Mouse (Mus musculus) layer of hippocampus, postnatal 10 days (tissue): ENCODE data around the gene Dnajc7. TPM values are rescaled to one million over a fixed set of nuclear protein-coding genes. Genes with fewer than 3 reads are reported as not detected.
"Not testable (repeated sequence)": the region's sequence is repeated elsewhere in the genome, so short reads cannot be mapped to it uniquely, and the experiment has no call there.

Source experiments
- DNase-seq, 2 experiments: peaks; one replicate each; pipeline ENCODE4 v3.0.0; 2021; ENCODE audit warnings: low spot score in 2 of 2
- total RNA-seq, 2 experiments: library from RNA; stranded (reverse); gene quantifications; 2 replicates each; pipeline ENCODE4 v1.2.3; 2021

The Dnajc7 gene
- total RNA-seq, 2 experiments from 2014 or later = 250 to 255 TPM

- DNase-seq = no peak
Observed at GRCm38 (mm10) chr11:100552842-100553241, 67.1 kb downstream of the Dnajc7 start.

- no peak for DNase-seq
Observed at GRCm38 (mm10) chr11:100550101-100550500, 69.9 kb downstream of the Dnajc7 start.

GRCm38 (mm10) chr11:100549466-100549865 is 70.5 kb downstream of the Dnajc7 start:
- DNase-seq = no peak

- DNase-seq = no peak
Observed at GRCm38 (mm10) chr11:100548141-100548540, 71.8 kb downstream of the Dnajc7 start.

- no peak for DNase-seq
Observed at GRCm38 (mm10) chr11:100546955-100547354, 73.0 kb downstream of the Dnajc7 start.

GRCm38 (mm10) chr11:100545746-100546085 is 74.3 kb downstream of the Dnajc7 start:
- no peak for DNase-seq

- peak; percentile 65 to 73 for DNase-seq
Observed at GRCm38 (mm10) chr11:100544832-100545745, 74.9 kb downstream of the Dnajc7 start, which contains the start of gene Ttc25. TSS of gene Ttc25 (plus strand) at chr11:100545607.

GRCm38 (mm10) chr11:100541577-100541976 is 78.4 kb downstream of the Dnajc7 start:
- DNase-seq = no peak

GRCm38 (mm10) chr11:100540966-100541365 is 79.0 kb downstream of the Dnajc7 start:
- DNase-seq = no peak

GRCm38 (mm10) chr11:100536466-100536865 is 83.5 kb downstream of the Dnajc7 start:
- DNase-seq = no peak

- DNase-seq = no peak
Observed at GRCm38 (mm10) chr11:100535996-100536395, 84.0 kb downstream of the Dnajc7 start.

- DNase-seq = not testable (repeated sequence)
Observed at GRCm38 (mm10) chr11:100534821-100535220, 85.1 kb downstream of the Dnajc7 start.

- DNase-seq = not testable (repeated sequence)
Observed at GRCm38 (mm10) chr11:100534411-100534810, 85.6 kb downstream of the Dnajc7 start.

- no peak for DNase-seq
Observed at GRCm38 (mm10) chr11:100533871-100534270, 86.1 kb downstream of the Dnajc7 start.

Other genes with a start within 250 kb of the Dnajc7 start
- gene Jup, start 222.4 kb downstream of the Dnajc7 start, total RNA-seq = 10 to 100 TPM; 46.2 to 51.1 TPM
- 1 to 10 TPM; 8.9 TPM for gene P3h4, start 205.3 kb downstream of the Dnajc7 start, total RNA-seq
- 10 to 100 TPM; 15.1 to 15.2 TPM for gene Fkbp10, start 204.5 kb downstream of the Dnajc7 start, total RNA-seq
- gene Nt5c3b, start 178.4 kb downstream of the Dnajc7 start, total RNA-seq = 10 to 100 TPM; 60.5 to 66.4 TPM
- 1 to 10 TPM in 1 of 2 experiments, under 1 TPM in 1; 0.98 to 1.1 TPM for gene Klhl10, start 178.3 kb downstream of the Dnajc7 start, total RNA-seq
- 10 to 100 TPM; 71.8 to 72.9 TPM for gene Klhl11, start 147.4 kb downstream of the Dnajc7 start, total RNA-seq
- gene Acly, start 92.2 kb downstream of the Dnajc7 start, total RNA-seq = 100 to 1,000 TPM; 127 to 134 TPM
- gene Ttc25, start 74.6 kb downstream of the Dnajc7 start, total RNA-seq = 1 to 10 TPM; 1.0 to 1.6 TPM
- gene Cnp, start 45.3 kb downstream of the Dnajc7 start, total RNA-seq = 10 to 100 TPM; 88.0 to 92.7 TPM
- 10 to 100 TPM; 25.6 to 27.9 TPM for gene Nkiras2, start 924 bp downstream of the Dnajc7 start, total RNA-seq
- under 1 TPM; 0.54 to 0.57 TPM for gene Zfp385c, start 72.3 kb upstream of the Dnajc7 start, total RNA-seq
- gene Dhx58, start 84.1 kb upstream of the Dnajc7 start, total RNA-seq = 1 to 10 TPM; 1.2 to 1.9 TPM
- 10 to 100 TPM; 61.6 to 66.2 TPM for gene Kat2a, start 92.3 kb upstream of the Dnajc7 start, total RNA-seq
- not detected for gene Hspb9, start 93.7 kb upstream of the Dnajc7 start, total RNA-seq
- gene Rab5c, start 118.0 kb upstream of the Dnajc7 start, total RNA-seq = 100 to 1,000 TPM; 152 to 165 TPM
- 1 to 10 TPM; 1.5 to 2.2 TPM for gene Kcnh4, start 139.8 kb upstream of the Dnajc7 start, total RNA-seq
- gene Hcrt, start 142.8 kb upstream of the Dnajc7 start, total RNA-seq = under 1 TPM in 1 of 2 experiments, not detected in 1; 0.62 TPM
- 1 to 10 TPM; 5.5 to 7.2 TPM for gene Ghdc, start 150.8 kb upstream of the Dnajc7 start, total RNA-seq
- gene Stat5b, start 230.6 kb upstream of the Dnajc7 start, total RNA-seq = 10 to 100 TPM; 12.2 to 13.0 TPM
- 1 to 10 TPM; 2.4 to 3.9 TPM for gene Stat5a, start 239.2 kb upstream of the Dnajc7 start, total RNA-seq